Mouse (Mus musculus) right cerebral cortex, adult 18-20 months (tissue): ENCODE data around the gene Adh1.

Source experiments
- DNase-seq: peaks from one replicate; pipeline ENCODE4 v3.0.0; 2022; ENCODE audit warnings: mixed read lengths

The Adh1 gene

GRCm38 (mm10) chr3:138291529-138292117, 30.8 kb downstream of the Adh1 start:
- no peak for DNase-seq

- no peak for DNase-seq
Measured at GRCm38 (mm10) chr3:138293298-138293895, 32.6 kb downstream of the Adh1 start.

- no peak for DNase-seq
Measured at GRCm38 (mm10) chr3:138300130-138300529, 39.3 kb downstream of the Adh1 start.

- DNase-seq, result no peak
Measured at GRCm38 (mm10) chr3:138302676-138303075, 41.9 kb downstream of the Adh1 start.

- no peak for DNase-seq
Measured at GRCm38 (mm10) chr3:138303771-138304488, 43.1 kb downstream of the Adh1 start.

- DNase-seq, result no peak
Measured at GRCm38 (mm10) chr3:138304489-138304871, 43.7 kb downstream of the Adh1 start.

GRCm38 (mm10) chr3:138305486-138306289, 44.9 kb downstream of the Adh1 start:
- DNase-seq, result no peak

GRCm38 (mm10) chr3:138306290-138306683, 45.5 kb downstream of the Adh1 start:
- no peak for DNase-seq

- no peak for DNase-seq
Measured at GRCm38 (mm10) chr3:138309910-138310309, 49.1 kb downstream of the Adh1 start.

GRCm38 (mm10) chr3:138311015-138311414, 50.2 kb downstream of the Adh1 start:
- DNase-seq, result no peak

GRCm38 (mm10) chr3:138312965-138313364, 52.2 kb downstream of the Adh1 start, which contains the start of gene Adh6a:
Adh6a (plus strand) TSS chr3:138313286.
- no peak for DNase-seq

- DNase-seq, result no peak
Measured at GRCm38 (mm10) chr3:138316908-138317472, 56.2 kb downstream of the Adh1 start.

- no peak for DNase-seq
Measured at GRCm38 (mm10) chr3:138325001-138325400, 64.2 kb downstream of the Adh1 start.

- no peak for DNase-seq
Measured at GRCm38 (mm10) chr3:138325466-138325865, 64.7 kb downstream of the Adh1 start.

- no peak for DNase-seq
Measured at GRCm38 (mm10) chr3:138333910-138334309, 73.1 kb downstream of the Adh1 start.

- no peak for DNase-seq
Measured at GRCm38 (mm10) chr3:138334320-138334719, 73.5 kb downstream of the Adh1 start.

- DNase-seq, result no peak
Measured at GRCm38 (mm10) chr3:138335566-138335965, 74.8 kb downstream of the Adh1 start.

- DNase-seq, result no peak
Measured at GRCm38 (mm10) chr3:138336104-138336754, 75.4 kb downstream of the Adh1 start.
